Mouse (Mus musculus): ENCODE data around the gene Cnp. TPM values are rescaled to one million over a fixed set of nuclear protein-coding genes. Genes with fewer than 3 reads are reported as not detected.

Gene Cnp
- polyA plus RNA-seq, 1 experiment from 2014 or later = 25.1 TPM

DNA sequence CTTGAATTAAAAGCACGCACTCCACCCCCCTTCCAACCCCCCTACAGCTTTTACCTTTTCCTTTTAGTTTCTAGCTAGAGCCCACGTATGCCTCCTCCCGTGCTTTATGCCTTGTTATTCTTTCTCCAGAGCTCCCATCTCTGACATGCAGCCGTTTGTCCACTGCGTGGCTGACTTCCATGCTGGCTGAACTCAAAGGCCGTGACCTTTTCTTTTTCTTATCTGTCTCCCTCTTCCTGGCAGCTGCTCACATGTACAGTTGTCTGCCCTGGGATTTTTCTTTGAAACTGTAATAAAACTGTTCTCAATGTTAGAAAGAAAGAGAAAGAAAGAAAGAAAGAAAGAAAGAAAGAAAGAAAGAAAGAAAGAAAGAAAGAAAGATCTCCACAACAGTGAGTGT lies 33.7 kb upstream of the Cnp start:
- Histone ChIP-seq H3K36me3 (replicated peaks) (no peaks in the 10 kb centered on the region), H3K4me1 (peaks cover 14% of the 10 kb centered on the region), H3K4me3 (no peak overlapping the region), H3K27ac (replicated peaks) (no peak overlapping the region), H3K27me3 (replicated peaks; ENCODE audit: low read depth, poor library complexity, severe bottlenecking) (peaks cover 5% of the 10 kb centered on the region; the same call in 1 of the 2 replicates), H3K9me3 (no peaks in the 10 kb centered on the region)
- DNase-seq (ENCODE audit: low spot score) = no peak
- WGBS = 54% methylated on average over 6 of the region's 6 CpGs

DNA sequence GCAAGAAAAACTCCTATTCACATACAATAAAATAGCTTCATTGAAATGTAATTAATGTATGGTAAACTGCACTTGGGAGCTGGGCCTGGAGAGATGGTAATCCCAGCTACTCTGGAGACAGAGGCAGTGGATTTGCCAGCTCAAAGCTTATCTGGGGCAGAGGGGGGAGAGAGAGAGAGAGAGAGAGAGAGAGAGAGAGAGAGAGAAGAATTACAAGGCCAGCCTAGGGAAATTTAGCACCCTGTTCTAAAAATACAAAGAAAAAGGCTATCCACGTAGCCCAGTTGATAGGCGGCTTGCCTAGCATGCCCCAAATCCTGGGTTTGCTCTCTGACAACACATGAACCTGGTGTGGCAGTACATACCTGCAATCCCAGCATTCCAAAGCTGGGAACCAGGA lies 33.1 kb upstream of the Cnp start:
- DNase-seq (ENCODE audit: low spot score) = no peak
- Histone ChIP-seq H3K4me1 (peaks cover 16% of the 10 kb centered on the region), H3K27ac (replicated peaks) (no peak overlapping the region), H3K9me3 (no peaks in the 10 kb centered on the region), H3K27me3 (replicated peaks; ENCODE audit: low read depth, poor library complexity, severe bottlenecking) (peaks cover 5% of the 10 kb centered on the region; the same call in 1 of the 2 replicates), H3K36me3 (replicated peaks) (no peaks in the 10 kb centered on the region), H3K4me3 (no peak overlapping the region)
- WGBS = 95% methylated on average over 2 of the region's 2 CpGs

DNA sequence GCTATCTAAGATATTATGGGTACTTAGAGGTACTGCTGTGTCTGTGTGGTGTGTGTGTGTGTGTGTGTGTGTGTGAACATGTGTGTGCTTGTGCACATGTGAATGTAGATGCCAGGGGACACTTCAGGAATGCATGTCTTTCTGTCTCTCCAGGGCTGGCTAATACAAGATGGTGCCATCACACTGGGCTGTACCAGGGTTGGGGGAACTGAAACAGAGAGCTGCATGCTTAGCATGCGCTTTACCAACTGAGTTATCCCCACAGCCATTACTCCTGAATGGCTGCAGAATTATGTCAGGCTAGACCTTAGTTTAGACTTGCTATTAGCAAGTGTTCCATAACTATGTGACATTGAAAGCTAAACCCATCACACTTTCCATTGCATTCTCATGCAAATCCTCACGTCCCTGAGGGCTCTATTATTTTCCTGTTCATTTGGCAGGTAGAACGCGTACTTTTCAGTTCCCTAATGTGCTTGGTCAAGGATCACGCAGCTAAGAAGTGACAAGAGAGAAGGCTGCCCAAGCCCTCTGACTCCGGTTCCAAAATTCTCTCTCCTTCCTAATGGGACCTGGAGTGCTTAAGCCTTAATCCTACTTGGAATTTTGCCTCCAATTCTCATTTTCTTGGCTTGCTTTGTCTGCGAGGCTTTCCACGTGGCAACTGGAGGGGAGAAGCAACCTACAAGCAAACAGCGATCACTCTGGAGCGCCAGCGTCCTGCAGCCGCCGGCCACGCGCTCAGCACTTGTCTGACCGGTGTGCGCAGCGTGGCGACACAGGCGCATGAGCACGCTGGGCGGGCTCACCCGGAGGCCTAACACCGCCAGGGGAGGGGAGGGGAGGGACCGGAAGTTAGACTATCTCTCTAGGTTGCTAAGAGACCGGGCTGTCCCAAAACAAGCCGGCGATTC lies 29.6 kb upstream of the Cnp start, which contains the start of gene Ttc25:
Ttc25 (plus strand) TSS at position 776 of the 914 bp plus-strand sequence.
- Histone ChIP-seq H3K9me3 (no peaks in the 10 kb centered on the region), H3K4me1 (peaks cover 18% of the 10 kb centered on the region), H3K36me3 (replicated peaks) (no peaks in the 10 kb centered on the region), H3K4me3 (peak within 1 kb of the TSS; percentile 58), H3K27ac (replicated peaks) (peak within 1 kb of the TSS; percentile 86), H3K27me3 (replicated peaks; ENCODE audit: low read depth, poor library complexity, severe bottlenecking) (no peaks in the 10 kb centered on the region)
- DNase-seq (ENCODE audit: low spot score) = peak; percentile 95
- 4% methylated on average over 28 of the region's 28 CpGs for WGBS

DNA sequence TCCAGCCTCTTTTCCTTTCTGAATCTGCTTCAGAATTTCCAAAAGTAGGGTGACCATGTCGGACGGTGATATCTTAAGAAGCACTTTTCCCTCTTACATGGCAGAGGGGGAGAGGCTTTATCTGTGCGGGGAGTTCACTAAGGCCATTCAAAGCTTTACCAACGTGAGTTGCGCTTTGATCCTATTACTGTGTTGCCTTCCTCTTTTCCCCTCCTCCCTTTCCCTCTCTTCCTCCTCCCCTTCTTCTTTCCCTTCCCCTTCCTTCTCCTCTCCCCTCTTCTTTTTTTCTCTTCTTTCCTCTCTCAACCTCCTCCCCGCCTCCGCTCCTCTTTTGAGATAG lies 29.0 kb upstream of the Cnp start:
- H3K27ac ChIP-seq (replicated peaks) = peak overlapping the region; percentile 86
- peaks cover 20% of the 10 kb centered on the region for H3K4me1 ChIP-seq
- no peaks in the 10 kb centered on the region for H3K27me3 ChIP-seq (replicated peaks; ENCODE audit: low read depth, poor library complexity, severe bottlenecking)

DNA sequence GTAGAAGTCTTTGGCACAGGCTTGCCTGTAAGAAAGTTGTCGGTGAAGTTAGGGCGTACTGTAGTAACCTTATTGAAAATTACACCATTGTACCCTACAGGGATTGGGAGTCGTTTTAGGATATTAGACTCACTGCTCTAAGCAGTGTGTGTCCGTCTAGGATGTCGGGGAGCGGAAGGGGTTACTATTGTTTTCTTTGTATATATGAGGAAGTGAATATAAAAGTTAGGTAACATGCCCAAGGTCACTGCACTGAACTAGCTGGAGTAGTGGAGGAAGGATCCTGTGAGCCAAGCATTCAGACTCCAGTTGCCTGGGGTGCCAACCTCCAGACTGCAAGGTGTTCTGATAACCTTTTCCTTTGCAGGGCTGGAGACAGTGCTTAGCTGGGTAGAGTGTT lies 27.7 kb upstream of the Cnp start:
- Histone ChIP-seq H3K9me3 (no peaks in the 10 kb centered on the region), H3K4me3 (no peak overlapping the region), H3K4me1 (peaks cover 20% of the 10 kb centered on the region), H3K27me3 (replicated peaks; ENCODE audit: low read depth, poor library complexity, severe bottlenecking) (no peaks in the 10 kb centered on the region), H3K27ac (replicated peaks) (no peak overlapping the region), H3K36me3 (replicated peaks) (no peaks in the 10 kb centered on the region)
- DNase-seq (ENCODE audit: low spot score) = no peak
- WGBS = 91% methylated on average over 6 of the region's 6 CpGs

More for the DNA sequence above, 29.0 kb upstream of the Cnp start:
- no peaks in the 10 kb centered on the region for H3K9me3 ChIP-seq
- H3K36me3 ChIP-seq (replicated peaks) = no peaks in the 10 kb centered on the region
- WGBS = 25% methylated on average over 7 of the region's 7 CpGs
- H3K4me3 ChIP-seq = peak overlapping the region; percentile 58
- no peak for DNase-seq (ENCODE audit: low spot score)

DNA sequence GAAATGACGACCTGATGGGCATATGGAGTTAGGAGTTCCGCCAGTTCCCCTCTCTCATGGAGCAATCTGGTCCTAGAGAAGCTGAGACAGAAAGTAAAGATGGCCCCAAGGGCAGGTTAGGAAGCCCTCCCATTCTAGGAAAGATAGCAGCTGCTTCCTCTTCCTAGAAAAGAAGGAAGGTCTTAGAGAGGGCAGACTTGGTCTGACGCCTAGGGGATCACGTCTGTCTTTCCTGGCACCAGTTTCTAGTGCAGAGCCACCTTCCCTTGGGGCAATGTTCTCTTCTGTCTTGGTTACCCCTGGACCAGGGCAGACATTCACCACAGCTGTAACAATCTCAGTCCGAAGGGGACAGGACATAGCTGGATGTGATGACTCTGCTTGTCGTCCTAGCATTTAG lies 26.6 kb upstream of the Cnp start:
- Histone ChIP-seq H3K27ac (replicated peaks) (no peak overlapping the region), H3K4me3 (no peak overlapping the region), H3K4me1 (peaks cover 20% of the 10 kb centered on the region), H3K9me3 (no peaks in the 10 kb centered on the region), H3K27me3 (replicated peaks; ENCODE audit: low read depth, poor library complexity, severe bottlenecking) (no peaks in the 10 kb centered on the region), H3K36me3 (replicated peaks) (no peaks in the 10 kb centered on the region)
- 81% methylated on average over 6 of the region's 6 CpGs for WGBS
- no peak for DNase-seq (ENCODE audit: low spot score)

DNA sequence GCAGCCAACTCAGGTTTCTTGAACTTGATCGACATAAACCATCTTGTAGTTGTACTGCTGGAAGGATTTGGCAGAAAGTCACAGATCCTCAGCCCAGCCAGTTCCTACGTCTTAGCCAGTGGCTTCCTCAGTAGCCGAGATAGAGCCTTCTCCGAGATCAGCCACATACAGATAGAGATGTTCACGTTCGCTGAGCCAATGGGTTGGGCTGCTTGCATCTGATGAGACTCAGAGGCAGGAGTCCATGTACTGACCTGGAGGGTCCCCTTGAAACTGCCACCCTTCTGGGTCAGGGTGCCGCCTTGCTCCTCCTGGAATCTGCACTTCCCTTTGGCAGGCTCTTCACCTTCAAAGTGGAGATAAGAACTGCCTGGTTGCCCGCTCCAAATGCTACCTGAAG lies 25.2 kb upstream of the Cnp start:
- H3K4me1 ChIP-seq = peaks cover 20% of the 10 kb centered on the region
- no peak overlapping the region for H3K27ac ChIP-seq (replicated peaks)
- WGBS = 83% methylated on average over 8 of the region's 8 CpGs
- no peaks in the 10 kb centered on the region for H3K36me3 ChIP-seq (replicated peaks)
- no peaks in the 10 kb centered on the region for H3K9me3 ChIP-seq
- no peaks in the 10 kb centered on the region for H3K27me3 ChIP-seq (replicated peaks; ENCODE audit: low read depth, poor library complexity, severe bottlenecking)
- no peak for DNase-seq (ENCODE audit: low spot score)
- H3K4me3 ChIP-seq = no peak overlapping the region

DNA sequence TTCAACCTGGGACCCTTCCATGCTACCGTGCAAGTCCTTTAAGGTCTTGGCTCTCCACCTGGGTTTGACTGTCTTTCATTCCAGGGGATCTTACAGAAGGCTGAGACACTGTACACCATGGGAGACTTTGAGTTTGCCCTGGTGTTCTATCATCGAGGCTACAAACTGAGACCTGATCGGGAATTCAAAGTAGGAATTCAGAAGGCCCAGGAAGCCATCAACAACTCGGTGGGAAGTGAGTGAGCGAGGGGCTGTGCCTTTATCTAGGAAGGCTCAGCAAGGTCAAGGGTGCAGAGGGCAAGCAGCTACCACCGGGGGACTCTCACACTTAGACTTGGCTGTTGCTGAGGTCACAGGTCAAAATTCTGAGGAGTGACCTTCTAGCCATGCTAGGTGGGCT lies 24.6 kb upstream of the Cnp start:
- peaks cover 14% of the 10 kb centered on the region for H3K4me1 ChIP-seq
- no peaks in the 10 kb centered on the region for H3K9me3 ChIP-seq
- H3K36me3 ChIP-seq (replicated peaks) = no peaks in the 10 kb centered on the region
- WGBS = 76% methylated on average over 6 of the region's 6 CpGs
- no peak overlapping the region for H3K4me3 ChIP-seq
- no peak for DNase-seq (ENCODE audit: low spot score)
- no peaks in the 10 kb centered on the region for H3K27me3 ChIP-seq (replicated peaks; ENCODE audit: low read depth, poor library complexity, severe bottlenecking)
- no peak overlapping the region for H3K27ac ChIP-seq (replicated peaks)

DNA sequence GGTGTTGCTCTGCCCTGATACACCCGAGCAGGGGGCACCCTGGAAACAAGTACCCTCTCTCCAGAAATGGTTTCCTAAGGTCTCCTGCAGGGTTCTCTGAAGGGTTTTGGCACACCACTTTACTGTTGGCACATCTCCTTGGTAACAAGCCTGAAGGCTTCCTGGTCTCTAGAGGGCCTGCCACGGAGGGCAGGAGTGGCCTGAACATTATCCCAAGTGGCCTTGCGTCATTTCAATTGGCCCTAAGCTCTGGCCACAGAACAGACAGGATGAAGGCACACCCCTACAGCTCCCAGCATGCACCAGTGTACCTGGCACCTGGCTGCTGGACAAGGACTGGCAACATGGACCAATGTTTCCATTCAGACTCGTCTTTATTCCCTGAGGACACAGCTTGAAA lies 21.9 kb upstream of the Cnp start:
- Histone ChIP-seq H3K27ac (replicated peaks) (no peak overlapping the region), H3K27me3 (replicated peaks; ENCODE audit: low read depth, poor library complexity, severe bottlenecking) (peaks cover 6% of the 10 kb centered on the region; the same call in 1 of the 2 replicates), H3K36me3 (replicated peaks) (no peaks in the 10 kb centered on the region), H3K4me3 (no peak overlapping the region), H3K4me1 (peaks cover 8% of the 10 kb centered on the region; the same call in 1 of the 2 replicates), H3K9me3 (no peaks in the 10 kb centered on the region)
- DNase-seq (ENCODE audit: low spot score) = no peak
- 85% methylated on average over 4 of the region's 4 CpGs for WGBS

DNA sequence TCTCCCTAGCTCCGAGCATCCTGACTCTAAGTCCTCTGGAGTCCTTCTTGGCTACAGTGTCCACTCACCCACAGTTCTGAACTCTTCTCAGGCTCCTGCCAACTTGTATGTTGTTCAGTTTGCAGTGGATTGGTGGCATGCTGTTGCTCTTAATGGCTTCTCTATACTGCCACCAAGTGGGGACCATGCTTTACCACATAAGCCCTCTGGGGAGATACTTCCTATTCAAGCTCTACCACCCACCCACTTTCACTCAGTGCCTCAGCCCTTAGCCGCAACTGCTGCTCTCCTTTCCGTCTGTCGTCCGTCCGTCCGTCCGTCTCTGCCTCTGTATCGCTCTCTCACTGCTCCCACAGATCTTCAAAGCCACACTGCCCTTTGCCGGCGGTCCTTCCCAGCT lies 19.1 kb upstream of the Cnp start:
- DNase-seq (ENCODE audit: low spot score) = peak; percentile 44
- Histone ChIP-seq H3K4me1 (peaks cover 7% of the 10 kb centered on the region; the same call in 1 of the 2 replicates), H3K27ac (replicated peaks) (0 out of 2 replicates have a peak overlapping the region, but pooled peaks have one; percentile 24), H3K9me3 (no peaks in the 10 kb centered on the region), H3K27me3 (replicated peaks; ENCODE audit: low read depth, poor library complexity, severe bottlenecking) (peaks cover 6% of the 10 kb centered on the region; the same call in 1 of the 2 replicates), H3K36me3 (replicated peaks) (no peaks in the 10 kb centered on the region), H3K4me3 (peak overlapping the region; percentile 25; the same call in 1 of the 2 replicates)
- 19% methylated on average over 11 of the region's 11 CpGs for WGBS

DNA sequence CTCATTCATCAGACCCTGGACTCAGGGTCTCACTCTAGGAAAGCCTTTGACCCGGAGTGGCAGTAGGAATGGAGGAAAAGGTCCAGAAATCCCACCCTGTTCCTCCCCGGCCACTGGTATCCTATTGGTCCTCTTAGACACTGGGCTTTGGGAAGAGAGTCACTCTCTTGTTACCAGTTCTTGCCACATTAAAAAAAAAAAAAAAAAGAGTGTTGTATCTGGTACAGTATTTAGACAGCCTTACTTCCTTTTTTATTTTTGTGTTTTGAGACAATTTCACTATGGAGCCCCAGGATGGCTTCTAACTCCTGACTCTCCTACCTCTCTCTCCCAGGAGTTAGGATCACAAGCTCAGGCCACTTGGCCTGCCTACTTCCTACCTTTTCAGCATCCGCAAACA lies 17.1 kb upstream of the Cnp start:
- 74% methylated on average over 3 of the region's 3 CpGs for WGBS

DNA sequence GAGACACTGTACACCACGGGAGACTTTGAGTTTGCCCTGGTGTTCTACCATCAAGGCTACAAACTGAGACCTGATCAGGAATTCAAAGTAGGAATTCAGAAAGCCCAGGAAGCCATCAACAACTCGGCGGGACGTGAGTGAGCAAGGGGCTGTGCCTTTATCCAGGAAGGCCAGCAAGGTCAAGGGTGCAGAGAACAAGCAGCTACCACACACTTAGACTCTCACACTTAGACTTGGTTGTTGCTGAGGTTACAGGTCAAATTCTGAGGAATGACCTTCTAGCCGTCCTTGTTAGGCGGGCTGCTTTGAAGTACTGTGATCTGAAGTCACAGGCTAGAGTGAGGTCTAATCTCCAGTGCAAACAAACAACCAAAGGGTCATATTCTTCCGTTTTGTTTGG lies 15.2 kb upstream of the Cnp start:
- 47% methylated on average over 7 of the region's 7 CpGs for WGBS
- peaks cover 7% of the 10 kb centered on the region; the same call in 1 of the 2 replicates for H3K4me1 ChIP-seq
- H3K4me3 ChIP-seq = no peak overlapping the region
- H3K36me3 ChIP-seq (replicated peaks) = no peaks in the 10 kb centered on the region
- peaks cover 6% of the 10 kb centered on the region; the same call in 1 of the 2 replicates for H3K27me3 ChIP-seq (replicated peaks; ENCODE audit: low read depth, poor library complexity, severe bottlenecking)
- no peak for DNase-seq (ENCODE audit: low spot score)
- H3K27ac ChIP-seq (replicated peaks) = no peak overlapping the region
- H3K9me3 ChIP-seq = no peaks in the 10 kb centered on the region

More for the DNA sequence above, 17.1 kb upstream of the Cnp start:
- no peak overlapping the region for H3K4me3 ChIP-seq
- DNase-seq (ENCODE audit: low spot score) = no peak
- H3K36me3 ChIP-seq (replicated peaks) = no peaks in the 10 kb centered on the region
- H3K27ac ChIP-seq (replicated peaks) = no peak overlapping the region
- peaks cover 6% of the 10 kb centered on the region; the same call in 1 of the 2 replicates for H3K27me3 ChIP-seq (replicated peaks; ENCODE audit: low read depth, poor library complexity, severe bottlenecking)
- H3K4me1 ChIP-seq = peaks cover 7% of the 10 kb centered on the region; the same call in 1 of the 2 replicates
- H3K9me3 ChIP-seq = no peaks in the 10 kb centered on the region

DNA sequence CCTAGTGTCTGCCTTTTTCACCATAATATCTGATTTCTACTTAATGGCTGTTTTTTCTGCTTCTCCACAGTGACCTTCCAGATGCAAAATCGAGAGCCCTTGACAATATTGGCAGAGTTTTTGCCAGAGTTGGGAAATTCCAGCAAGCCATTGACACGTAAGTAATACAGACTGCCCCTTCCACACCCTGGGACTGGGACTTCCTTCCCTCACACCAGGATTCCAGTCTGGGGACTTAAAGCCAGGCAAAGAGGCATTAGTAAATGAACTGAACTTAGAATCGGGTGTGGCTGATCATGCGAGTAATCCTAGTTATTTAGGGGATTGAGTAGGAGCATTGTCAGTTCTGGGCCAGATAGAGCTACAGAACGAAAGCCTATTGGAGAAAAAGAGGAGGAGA lies 13.0 kb upstream of the Cnp start:
- H3K27ac ChIP-seq (replicated peaks) = no peak overlapping the region
- H3K9me3 ChIP-seq = no peaks in the 10 kb centered on the region
- no peaks in the 10 kb centered on the region for H3K36me3 ChIP-seq (replicated peaks)
- H3K4me3 ChIP-seq = no peak overlapping the region
- DNase-seq (ENCODE audit: low spot score) = no peak
- peaks cover 7% of the 10 kb centered on the region for H3K4me1 ChIP-seq
- WGBS = 61% methylated on average over 5 of the region's 5 CpGs
- H3K27me3 ChIP-seq (replicated peaks; ENCODE audit: low read depth, poor library complexity, severe bottlenecking) = peaks cover 6% of the 10 kb centered on the region; the same call in 1 of the 2 replicates

Measured in embryonic facial prominence, embryonic 10.5 days (tissue).